Mouse (Mus musculus) embryonic facial prominence, embryonic 10.5 days (tissue): ENCODE data around the gene Wwp2. TPM values are rescaled to one million over a fixed set of nuclear protein-coding genes. Genes with fewer than 3 reads are reported as not detected.

Experiments used
- DNase-seq: peaks from one replicate; pipeline ENCODE4 v3.0.0-alpha.2; 2017; ENCODE audit warnings: low spot score
- H3K27ac ChIP-seq: fragments of 300-500 bp; sonication (generic); replicated peaks from 2 replicates; pipeline ENCODE4 v1.5.1; 2016; ENCODE audit warnings: mild to moderate bottlenecking
- H3K27me3 ChIP-seq: fragments of 300-500 bp; sonication (generic); replicated peaks from 2 replicates; pipeline ENCODE4 v1.6.1; 2016; ENCODE audit warnings: low read depth, mild to moderate bottlenecking; ENCODE audit not compliant: poor library complexity, severe bottlenecking
- H3K36me3 ChIP-seq: fragments of 300-500 bp; sonication (generic); replicated peaks from 2 replicates; pipeline ENCODE4 v1.6.1; 2016; ENCODE audit warnings: mild to moderate bottlenecking, moderate library complexity
- H3K4me1 ChIP-seq: fragments of 300-500 bp; sonication (generic); 2 replicates; pipeline ENCODE4 v1.6.1; 2016
- H3K4me3 ChIP-seq: fragments of 300-500 bp; sonication (generic); 2 replicates; pipeline ENCODE4 v1.5.1; 2016; ENCODE audit warnings: mild to moderate bottlenecking, moderate library complexity
- H3K9me3 ChIP-seq: fragments of 300-500 bp; sonication (generic); 2 replicates; pipeline ENCODE4 v1.6.1; 2016; ENCODE audit warnings: mild to moderate bottlenecking
- whole genome bisulfite sequencing: fragments of 180-500 bp; shearing (Covaris S2); methylation state at CpG from one replicate; pipeline ENCODE4 v1.1.7; 2016; 5-methylcytosine and 5-hydroxymethylcytosine counted together
- polyA plus RNA-seq: library from polyadenylated mRNA; unstranded; fragments of >200 nt; fragmentation: Nextera tagmentation; extraction: Ambion mirVana; gene quantifications from 2 replicates; pipeline ENCODE4 v1.2.1, GENCODE M21; 2016

Gene Wwp2
- polyA plus RNA-seq, 1 experiment from 2014 or later, result 67.5 TPM

GRCm38 (mm10) chr8:107555231-107555630, 119.1 kb downstream of the Wwp2 start:
- Histone ChIP-seq H3K4me1 (peaks cover 16% of the 10 kb centered on the region), H3K27me3 (no peaks in the 10 kb centered on the region), H3K36me3 (peaks cover 79% of the 10 kb centered on the region), H3K4me3 (no peak overlapping the region), H3K27ac (no peak overlapping the region), H3K9me3 (no peaks in the 10 kb centered on the region)
- 91% methylated on average over 10 of the region's 10 CpGs for WGBS
- no peak for DNase-seq

GRCm38 (mm10) chr8:107556511-107556936, 120.4 kb downstream of the Wwp2 start:
- Histone ChIP-seq H3K9me3 (no peaks in the 10 kb centered on the region), H3K27me3 (no peaks in the 10 kb centered on the region), H3K4me1 (peaks cover 29% of the 10 kb centered on the region), H3K4me3 (no peak overlapping the region), H3K36me3 (peaks cover 66% of the 10 kb centered on the region), H3K27ac (no peak overlapping the region)
- WGBS, result 60% methylated on average over 12 of the region's 12 CpGs
- DNase-seq, result no peak

GRCm38 (mm10) chr8:107560820-107561536, 124.8 kb downstream of the Wwp2 start:
- peak overlapping the region; percentile 19; the same call in 1 of the 2 replicates for H3K4me3 ChIP-seq
- WGBS, result 43% methylated on average over 16 of the region's 16 CpGs
- H3K27ac ChIP-seq, result peak overlapping the region; percentile 73
- DNase-seq, result peak; percentile 53
- H3K27me3 ChIP-seq, result no peaks in the 10 kb centered on the region
- H3K4me1 ChIP-seq, result peaks cover 37% of the 10 kb centered on the region
- peaks cover 25% of the 10 kb centered on the region for H3K36me3 ChIP-seq
- H3K9me3 ChIP-seq, result no peaks in the 10 kb centered on the region

GRCm38 (mm10) chr8:107562164-107562563, 126.0 kb downstream of the Wwp2 start:
- no peak overlapping the region for H3K4me3 ChIP-seq
- no peaks in the 10 kb centered on the region for H3K27me3 ChIP-seq
- peaks cover 29% of the 10 kb centered on the region for H3K4me1 ChIP-seq
- no peaks in the 10 kb centered on the region for H3K9me3 ChIP-seq
- DNase-seq, result no peak
- 73% methylated on average over 9 of the region's 9 CpGs for WGBS
- H3K36me3 ChIP-seq, result peaks cover 13% of the 10 kb centered on the region
- H3K27ac ChIP-seq, result peak overlapping the region; percentile 73; the same call in 1 of the 2 replicates

- Histone ChIP-seq H3K27ac (no peak overlapping the region), H3K4me1 (no peaks in the 10 kb centered on the region; the same call in 1 of the 2 replicates), H3K9me3 (no peaks in the 10 kb centered on the region), H3K36me3 (no peaks in the 10 kb centered on the region), H3K4me3 (no peak overlapping the region), H3K27me3 (no peaks in the 10 kb centered on the region)
- 85% methylated on average over 2 of the region's 2 CpGs for WGBS
- DNase-seq, result no peak
Measured at GRCm38 (mm10) chr8:107571046-107571445, 134.9 kb downstream of the Wwp2 start.

DNA sequence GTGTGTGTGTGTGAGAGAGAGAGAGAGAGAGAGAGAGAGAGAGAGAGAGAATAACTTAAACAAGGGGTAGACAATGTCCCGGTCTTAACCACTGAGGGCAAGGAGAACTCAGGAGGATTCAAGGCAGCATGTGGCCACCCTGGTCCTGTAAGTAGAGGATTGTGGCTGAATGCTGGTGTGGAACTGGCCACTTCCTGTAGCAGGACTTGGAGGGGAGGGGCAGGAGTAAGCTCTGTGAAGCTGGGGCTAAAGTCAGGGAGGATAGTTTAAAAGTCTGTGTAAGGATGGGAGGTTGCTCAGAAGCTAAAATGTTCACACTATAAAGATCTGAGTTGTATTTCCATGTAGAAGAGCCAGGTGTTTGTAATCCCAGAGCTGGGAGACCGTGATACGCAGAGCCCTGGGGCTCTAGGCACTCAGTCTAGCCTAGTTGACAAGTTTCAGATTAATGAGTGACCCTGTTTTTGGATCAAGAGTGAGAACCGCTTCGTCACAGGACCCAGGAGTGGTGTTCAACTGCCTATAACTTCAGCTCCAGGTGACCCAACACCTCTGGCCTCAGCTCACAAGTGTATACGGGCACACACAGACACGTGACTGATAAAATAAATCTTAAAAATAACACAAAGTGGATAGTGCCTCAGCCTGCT, 135.4 kb downstream of the Wwp2 start:
- WGBS, result 85% methylated on average over 7 of the region's 7 CpGs
- Histone ChIP-seq H3K9me3 (no peaks in the 10 kb centered on the region), H3K36me3 (no peaks in the 10 kb centered on the region), H3K4me1 (peaks cover 3% of the 10 kb centered on the region), H3K27ac (no peak overlapping the region), H3K4me3 (no peak overlapping the region), H3K27me3 (no peaks in the 10 kb centered on the region)
- DNase-seq, result no peak

DNA sequence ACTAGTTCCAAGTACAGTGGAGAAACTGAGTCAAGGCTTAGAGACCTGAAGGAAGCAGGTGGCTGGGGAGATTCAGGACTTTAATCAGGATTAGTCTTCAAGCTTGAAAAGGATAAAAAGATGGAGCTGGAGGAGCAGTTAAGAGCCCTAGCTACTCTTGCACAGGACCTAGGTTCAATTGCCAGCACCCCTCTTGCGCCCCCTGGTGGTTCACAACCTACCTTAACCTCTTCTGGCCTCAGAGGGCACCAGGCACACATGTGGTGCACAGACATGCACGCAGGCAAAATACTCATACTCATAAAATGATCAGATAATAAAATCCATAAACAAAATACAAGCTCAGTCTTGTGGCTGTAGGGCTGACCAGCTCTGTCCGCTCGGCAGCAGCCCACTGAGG, 136.3 kb downstream of the Wwp2 start:
- 52% methylated on average over 4 of the region's 4 CpGs for WGBS
- Histone ChIP-seq H3K27ac (no peak overlapping the region), H3K4me1 (peaks cover 4% of the 10 kb centered on the region), H3K9me3 (no peaks in the 10 kb centered on the region), H3K27me3 (no peaks in the 10 kb centered on the region), H3K36me3 (no peaks in the 10 kb centered on the region), H3K4me3 (no peak overlapping the region)
- peak; percentile 85 for DNase-seq

- no peaks in the 10 kb centered on the region for H3K27me3 ChIP-seq
- H3K27ac ChIP-seq, result no peak overlapping the region
- no peaks in the 10 kb centered on the region for H3K9me3 ChIP-seq
- H3K4me1 ChIP-seq, result peaks cover 4% of the 10 kb centered on the region
- WGBS, result 93% methylated on average over 3 of the region's 3 CpGs
- no peak overlapping the region for H3K4me3 ChIP-seq
- peaks cover 22% of the 10 kb centered on the region for H3K36me3 ChIP-seq
- no peak for DNase-seq
Measured at GRCm38 (mm10) chr8:107574771-107575170, 138.6 kb downstream of the Wwp2 start.

DNA sequence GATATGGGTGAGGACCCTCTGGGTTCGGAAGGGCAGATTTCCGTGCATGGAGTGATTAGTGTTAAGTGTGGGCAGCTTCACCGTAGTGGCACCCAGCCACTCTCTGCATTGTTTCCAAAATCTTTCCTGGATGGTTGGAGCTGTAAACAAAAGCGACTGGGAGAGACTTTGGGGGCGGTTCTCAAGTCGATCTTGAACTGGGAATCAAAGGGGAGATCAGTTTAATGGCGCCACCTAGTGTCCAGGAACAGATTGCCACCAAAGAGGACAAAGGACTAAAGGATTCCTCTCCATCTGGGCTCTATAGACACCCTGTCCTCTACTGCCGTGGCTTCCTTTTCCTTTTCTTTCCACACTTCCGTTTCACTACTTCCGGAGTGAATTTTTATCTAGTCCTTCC, 140.5 kb downstream of the Wwp2 start:
- no peaks in the 10 kb centered on the region for H3K27me3 ChIP-seq
- H3K36me3 ChIP-seq, result peaks cover 41% of the 10 kb centered on the region
- WGBS, result 11% methylated on average over 10 of the region's 10 CpGs
- H3K27ac ChIP-seq, result peak overlapping the region; percentile 83
- no peaks in the 10 kb centered on the region for H3K9me3 ChIP-seq
- peak overlapping the region; percentile 37; the same call in 1 of the 2 replicates for H3K4me3 ChIP-seq
- H3K4me1 ChIP-seq, result peaks cover 4% of the 10 kb centered on the region
- peak; percentile 88 for DNase-seq

- H3K9me3 ChIP-seq, result no peaks in the 10 kb centered on the region
- H3K4me1 ChIP-seq, result peaks cover 4% of the 10 kb centered on the region
- H3K27me3 ChIP-seq, result no peaks in the 10 kb centered on the region
- peaks cover 51% of the 10 kb centered on the region for H3K36me3 ChIP-seq
- H3K27ac ChIP-seq, result peak overlapping the region; percentile 83
- DNase-seq, result no peak
- H3K4me3 ChIP-seq, result no peak overlapping the region
- WGBS, result 87% methylated on average over 4 of the region's 4 CpGs
Measured at GRCm38 (mm10) chr8:107577640-107578039, 141.5 kb downstream of the Wwp2 start.

DNA sequence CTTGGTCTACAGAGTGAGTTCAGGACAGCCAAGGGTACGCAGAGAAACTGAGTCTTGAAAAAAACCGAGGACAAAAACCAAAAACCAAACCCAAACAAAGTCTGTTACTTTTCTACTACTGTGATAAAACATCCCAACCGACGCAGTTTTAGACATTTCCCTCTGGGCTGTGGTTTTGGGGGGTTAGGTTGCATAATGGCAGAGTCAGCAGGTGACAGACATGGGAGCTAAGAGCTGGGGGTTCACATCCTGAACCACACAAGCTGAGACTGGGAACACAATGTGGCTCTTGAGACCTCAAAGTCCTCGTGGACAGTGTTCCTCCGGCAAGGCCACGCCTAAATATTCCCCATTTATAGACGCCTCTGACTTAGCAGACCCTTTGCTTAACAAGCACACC, 142.0 kb downstream of the Wwp2 start:
- H3K4me1 ChIP-seq, result peaks cover 4% of the 10 kb centered on the region
- WGBS, result 92% methylated on average over 8 of the region's 8 CpGs
- H3K4me3 ChIP-seq, result no peak overlapping the region
- H3K27ac ChIP-seq, result no peak overlapping the region
- no peaks in the 10 kb centered on the region for H3K27me3 ChIP-seq
- H3K36me3 ChIP-seq, result peaks cover 56% of the 10 kb centered on the region
- no peaks in the 10 kb centered on the region for H3K9me3 ChIP-seq
- DNase-seq, result no peak

DNA sequence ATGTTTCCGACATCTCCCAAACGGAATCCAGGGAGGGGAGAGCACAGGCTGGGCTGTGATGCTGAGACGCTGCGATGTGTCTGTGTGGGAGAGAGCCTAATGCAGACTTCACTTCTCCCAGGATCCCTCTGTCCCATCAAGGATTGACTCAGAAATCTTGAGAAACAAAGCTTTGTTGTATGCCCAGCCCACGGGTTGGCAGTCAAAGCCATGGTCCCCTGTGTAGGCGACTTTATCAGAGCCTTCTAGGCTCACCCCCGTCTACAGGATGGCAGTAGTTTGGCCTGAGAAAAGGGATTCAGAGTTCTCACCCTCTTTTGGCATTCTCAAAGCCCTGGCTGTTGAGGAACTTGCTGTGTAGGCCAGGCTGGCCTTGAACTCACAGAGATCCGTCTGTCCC, 142.4 kb downstream of the Wwp2 start:
- Histone ChIP-seq H3K4me3 (no peak overlapping the region), H3K4me1 (peaks cover 4% of the 10 kb centered on the region), H3K27me3 (no peaks in the 10 kb centered on the region), H3K36me3 (peaks cover 60% of the 10 kb centered on the region), H3K27ac (no peak overlapping the region), H3K9me3 (no peaks in the 10 kb centered on the region)
- no peak for DNase-seq
- 90% methylated on average over 8 of the region's 8 CpGs for WGBS

DNA sequence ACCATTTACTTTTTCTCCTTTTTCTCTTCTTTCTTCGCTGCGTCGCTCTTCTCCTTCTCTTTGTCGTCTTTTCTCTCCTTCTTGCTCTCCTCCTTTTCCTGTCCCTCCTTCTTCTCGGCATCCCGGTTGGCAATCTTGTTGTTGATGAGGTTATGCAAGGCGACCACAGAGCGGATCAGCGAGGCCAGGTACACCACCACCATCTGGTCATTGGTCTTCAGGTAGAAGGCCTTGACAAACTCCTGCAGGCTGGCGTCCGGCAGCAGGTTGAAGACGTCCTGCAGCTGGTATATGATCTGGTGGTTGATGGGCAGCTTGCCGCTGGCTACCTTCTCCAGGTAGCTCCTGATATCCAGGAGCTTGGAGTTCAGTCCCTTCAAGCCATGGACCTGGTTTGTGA, 144.7 kb downstream of the Wwp2 start:
- Histone ChIP-seq H3K27ac (no peak overlapping the region), H3K27me3 (no peaks in the 10 kb centered on the region), H3K4me3 (no peak overlapping the region), H3K9me3 (no peaks in the 10 kb centered on the region), H3K36me3 (peaks cover 83% of the 10 kb centered on the region), H3K4me1 (peaks cover 6% of the 10 kb centered on the region)
- 95% methylated on average over 13 of the region's 13 CpGs for WGBS
- DNase-seq, result no peak
